Mouse (Mus musculus) embryo, embryonic 11 days (tissue): ENCODE results near the gene Fxyd4.

Experiments used
- DNase-seq: peaks from one replicate; pipeline ENCODE4 v3.0.0-alpha.2; 2015

Fxyd4 gene

DNA sequence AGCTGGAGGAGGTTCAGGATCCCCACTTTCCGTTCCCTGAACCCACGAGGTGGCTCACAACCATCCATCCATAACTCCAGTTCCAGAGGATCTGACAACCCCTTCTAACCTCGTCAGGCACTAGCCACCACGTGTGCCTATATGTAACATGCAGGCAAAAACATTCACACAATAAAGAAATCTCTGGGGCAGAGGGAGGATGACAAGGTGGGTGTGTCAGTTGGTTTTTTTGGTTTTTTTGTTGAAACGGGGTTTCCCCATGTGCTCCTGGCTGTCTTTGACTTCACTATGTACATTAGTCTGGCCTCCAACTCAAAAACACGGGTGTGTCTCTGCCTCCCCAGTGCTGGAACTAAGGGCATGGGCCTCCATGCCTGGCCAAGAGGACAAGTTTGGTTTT lies 47.2 kb downstream of the Fxyd4 start:
- DNase-seq = no peak

DNA sequence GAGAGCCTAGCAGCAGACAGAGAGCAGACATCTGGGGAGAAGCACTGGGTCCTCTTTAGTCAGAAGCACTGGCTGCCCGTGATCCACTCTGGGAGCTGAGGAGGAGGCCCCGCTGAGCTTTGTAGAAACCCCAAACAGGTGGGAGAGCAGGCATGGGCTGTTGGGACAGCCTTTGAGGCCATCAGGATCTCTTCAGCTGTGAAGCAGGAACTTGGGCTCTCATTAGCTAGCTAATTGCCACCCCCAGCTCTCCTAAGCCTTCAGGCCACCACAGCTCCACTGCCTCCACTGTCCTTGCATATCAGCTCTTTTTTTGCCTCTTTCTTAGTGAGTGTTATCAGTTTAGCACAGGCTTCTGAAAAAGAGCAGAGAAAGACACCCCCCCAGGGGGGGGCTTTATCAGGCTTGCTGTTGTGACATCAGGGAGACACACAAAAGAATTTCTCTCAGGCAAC lies 48.8 kb downstream of the Fxyd4 start:
- DNase-seq = no peak

DNA sequence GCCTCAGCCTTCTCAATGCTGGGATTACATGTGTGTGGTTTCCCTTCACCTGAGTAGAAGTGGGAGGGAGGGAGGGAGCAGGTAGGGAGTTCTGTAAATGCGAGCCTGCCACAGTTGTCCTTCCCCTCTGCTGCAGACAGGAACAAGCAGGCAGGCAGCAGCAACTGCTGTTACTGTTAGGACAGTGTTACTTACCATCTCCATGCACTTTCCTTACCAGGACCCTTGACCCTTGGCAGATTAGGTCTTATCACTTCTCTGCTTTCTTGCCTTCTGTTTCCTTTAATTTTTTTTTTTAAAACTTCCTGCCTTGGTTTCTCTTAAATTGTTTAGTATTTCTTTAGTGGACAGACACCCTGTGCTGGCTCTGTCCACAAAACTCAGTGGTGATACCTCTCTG lies 49.5 kb downstream of the Fxyd4 start:
- DNase-seq = no peak

DNA sequence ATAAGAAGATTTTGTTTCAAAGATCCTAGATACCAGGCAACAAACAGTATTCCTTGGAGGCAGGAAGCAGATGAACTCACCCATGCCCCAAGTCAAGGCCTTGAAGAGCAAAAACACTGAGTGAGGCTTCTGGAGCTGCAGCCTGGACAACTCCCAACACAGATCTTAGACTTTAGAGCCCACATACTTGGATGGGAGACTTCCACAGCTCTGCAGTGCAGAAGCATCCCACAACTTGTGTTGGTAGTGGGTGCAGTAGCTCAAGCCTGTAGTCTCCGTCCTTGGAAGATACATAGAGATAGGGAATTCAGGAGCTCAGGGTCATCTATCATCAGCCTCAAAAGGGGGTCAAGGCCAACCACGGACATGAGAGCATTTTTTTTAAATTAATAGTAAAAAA lies 51.5 kb downstream of the Fxyd4 start:
- no peak for DNase-seq
